Mouse (Mus musculus) ES-E14 (cell line): ENCODE measurements around the gene Dhx30. TPM values are rescaled to one million over a fixed set of nuclear protein-coding genes. Genes with fewer than 3 reads are reported as not detected.

Experiments
- DNase-seq: peaks from one replicate; pipeline ENCODE4 v3.0.0-alpha.2; 2013; ENCODE audit warnings: low read depth, low spot score
- H3K27ac ChIP-seq: 2 replicates; pipeline ENCODE4 v1.5.1; 2012; ENCODE audit warnings: low read depth, mild to moderate bottlenecking, low read length, moderate library complexity, mixed read lengths; ENCODE audit not compliant: poor library complexity, insufficient read depth, severe bottlenecking
- H3K36me3 ChIP-seq: 2 replicates; pipeline ENCODE4 v1.6.1; 2012; ENCODE audit warnings: mild to moderate bottlenecking, low read length, moderate library complexity, mixed read lengths; ENCODE audit not compliant: control insufficient read depth, poor library complexity, insufficient read depth, severe bottlenecking
- H3K4me1 ChIP-seq, 2 experiments: fragments of 150-350 bp in 1 of 2; sonication (generic) in 1 of 2; 2 replicates each; pipeline ENCODE4 v1.6.1; 2012; ENCODE audit warnings: low read length in 2 of 2, mild to moderate bottlenecking in 1 of 2, mixed read lengths in 1 of 2; ENCODE audit not compliant: control insufficient read depth in 2 of 2, insufficient read depth in 2 of 2, poor library complexity in 1 of 2
- H3K4me3 ChIP-seq, 2 experiments: fragments of 150-350 bp in 1 of 2; sonication (generic) in 1 of 2; 2 replicates each; pipeline ENCODE4 v1.5.1; 2012; ENCODE audit warnings: low read length in 2 of 2, low read depth in 1 of 2, mild to moderate bottlenecking in 1 of 2, mixed read lengths in 1 of 2; ENCODE audit not compliant: insufficient read depth in 1 of 2, poor library complexity in 1 of 2, severe bottlenecking in 1 of 2
- H3K9ac ChIP-seq: 2 replicates; pipeline ENCODE4 v1.6.1; 2012; ENCODE audit warnings: low read depth, mild to moderate bottlenecking, low read length, mixed read lengths; ENCODE audit not compliant: poor library complexity, insufficient read depth, severe bottlenecking
- H3K9me3 ChIP-seq: fragments of 150-350 bp; sonication (generic); 2 replicates; pipeline ENCODE4 v1.6.1; 2012; ENCODE audit warnings: low read depth, mild to moderate bottlenecking, low read length; ENCODE audit not compliant: control insufficient read depth, insufficient read depth
- CHD2 ChIP-seq: IDR thresholded peaks from 2 replicates; pipeline ENCODE4 v1.6.1; 2014; ENCODE audit warnings: mild to moderate bottlenecking, low read depth, low read length, inconsistent platforms
- HCFC1 ChIP-seq: IDR thresholded peaks from 2 replicates; pipeline ENCODE4 v1.6.1; 2012; ENCODE audit warnings: low read length, inconsistent platforms, borderline replicate concordance; ENCODE audit not compliant: insufficient read depth
- MAFK ChIP-seq: IDR thresholded peaks from 2 replicates; pipeline ENCODE4 v1.6.1; 2014; ENCODE audit warnings: mild to moderate bottlenecking, low read depth, low read length, inconsistent platforms; ENCODE audit not compliant: insufficient read depth
- ZC3H11A ChIP-seq: IDR thresholded peaks from 2 replicates; pipeline ENCODE4 v1.6.1; 2012; ENCODE audit warnings: low read depth, mild to moderate bottlenecking, inconsistent platforms, low read length, borderline replicate concordance
- ZNF384 ChIP-seq: IDR thresholded peaks from 2 replicates; pipeline ENCODE4 v1.6.1; 2012; ENCODE audit warnings: low read depth, low read length, inconsistent platforms
- in situ Hi-C, 2 experiments: fragments of 600-800 bp; cut with MboI; formaldehyde crosslinking; loops; one replicate each; pipeline ENCODE4 v1.15.1; 2025; ENCODE audit warnings: low sequenced_read_pairs in 2 of 2, inconsistent platforms in 1 of 2; ENCODE audit not compliant: unreplicated experiment in 2 of 2
- total RNA-seq: library from RNA; depleted of rRNA; stranded (reverse); fragments of 300-350 nt; gene quantifications from 2 replicates; pipeline ENCODE4 v1.2.3, GENCODE M21; 2012

Dhx30 gene
- total RNA-seq, 1 experiment: 191 TPM

- DNase-seq: no peak
- H3K9ac ChIP-seq: no peak overlapping the region
- H3K9me3 ChIP-seq: no peaks in the 10 kb centered on the region
- no peak overlapping the region for H3K27ac ChIP-seq
- H3K4me1 ChIP-seq: no peaks in the 10 kb centered on the region; a peak in 2 of 4 replicates
- TF ChIP-seq CHD2: no peak
- no peak for TF ChIP-seq ZNF384
- no peak for TF ChIP-seq ZC3H11A
- no peak for TF ChIP-seq HCFC1
- TF ChIP-seq MAFK: no peak
- peaks cover 2% of the 10 kb centered on the region for H3K36me3 ChIP-seq
- in situ Hi-C loops: no loop called here
- no peak overlapping the region for H3K4me3 ChIP-seq
Observed at GRCm38 (mm10) chr9:110045763-110046377, 71.8 kb downstream of the Dhx30 start.

- in situ Hi-C loops: no loop called here
- Histone ChIP-seq H3K4me1 (no peaks in the 10 kb centered on the region; a peak in 1 of 4 replicates), H3K36me3 (peaks cover 7% of the 10 kb centered on the region), H3K4me3 (no peak overlapping the region), H3K9ac (no peak overlapping the region), H3K27ac (no peak overlapping the region), H3K9me3 (no peaks in the 10 kb centered on the region)
- no peak for TF ChIP-seq MAFK
- no peak for TF ChIP-seq CHD2
- TF ChIP-seq ZNF384: no peak
- TF ChIP-seq HCFC1: no peak
- TF ChIP-seq ZC3H11A: no peak
- DNase-seq: no peak
Observed at GRCm38 (mm10) chr9:110044373-110044772, 73.3 kb downstream of the Dhx30 start.

- TF ChIP-seq MAFK: no peak
- TF ChIP-seq CHD2: no peak
- TF ChIP-seq ZNF384: no peak
- no peak for TF ChIP-seq HCFC1
- TF ChIP-seq ZC3H11A: no peak
- H3K27ac ChIP-seq: no peak overlapping the region
- H3K9me3 ChIP-seq: no peaks in the 10 kb centered on the region
- in situ Hi-C loops: no loop called here
- no peak overlapping the region for H3K4me3 ChIP-seq
- no peak overlapping the region for H3K9ac ChIP-seq
- H3K36me3 ChIP-seq: peaks cover 27% of the 10 kb centered on the region
- no peak for DNase-seq
- peaks cover 0 to 5% of the 10 kb centered on the region in 2 experiments; a peak in 1 of 4 replicates for H3K4me1 ChIP-seq
Observed at GRCm38 (mm10) chr9:110038485-110038884, 79.1 kb downstream of the Dhx30 start.

GRCm38 (mm10) chr9:110037895-110038294 is 79.7 kb downstream of the Dhx30 start:
- DNase-seq: no peak
- TF ChIP-seq ZC3H11A (no peak), HCFC1 (no peak)
- H3K9me3 ChIP-seq: no peaks in the 10 kb centered on the region

More at GRCm38 (mm10) chr9:110037895-110038294, 79.7 kb downstream of the Dhx30 start:
- H3K4me3 ChIP-seq: no peak overlapping the region
- H3K27ac ChIP-seq: no peak overlapping the region
- no peak overlapping the region for H3K9ac ChIP-seq
- H3K36me3 ChIP-seq: peaks cover 27% of the 10 kb centered on the region
- in situ Hi-C loops: no loop called here
- H3K4me1 ChIP-seq: peaks cover 0 to 5% of the 10 kb centered on the region in 2 experiments; a peak in 1 of 4 replicates
